Mouse (Mus musculus): ENCODE data around the gene Wdr70.

- TF ChIP-seq POLR2A (IDR thresholded peaks at IDR 0.05; ENCODE audit: borderline replicate concordance, insufficient read depth, low read length) (no peak), CTCF (IDR thresholded peaks at IDR 0.05; ENCODE audit: borderline replicate concordance, insufficient read depth, low read depth, low read length) (no peak)
These were observed 236.1 kb downstream of the Wdr70 start for GRCm38 (mm10) chr15:7862890-7863289.

Data from cerebellum, adult 2 months (tissue).